Mouse (Mus musculus): ENCODE results near the gene Nfkbie. TPM values are rescaled to one million over a fixed set of nuclear protein-coding genes. Genes with fewer than 3 reads are reported as not detected.
A peak's percentile ranks its signal among the peaks of the same experiment; 100 is the strongest.

The Nfkbie gene
- polyA plus RNA-seq, 1 experiment from 2014 or later: 4.2 TPM

GRCm38 (mm10) chr17:45574129-45574761 is 18.7 kb downstream of the Nfkbie start:
- no peaks in the 10 kb centered on the region for H3K27me3 ChIP-seq (ENCODE audit: control insufficient read depth, insufficient read depth, low read length)
- no peaks in the 10 kb centered on the region for H3K9me3 ChIP-seq (ENCODE audit: control insufficient read depth, low read depth, low read length)
- peak; percentile 46 for ATAC-seq (ENCODE audit: insufficient number of reproducible peaks, insufficient read depth, low FRiP score, low read depth)
- peak overlapping the region; percentile 80 for H3K4me2 ChIP-seq (replicated peaks; ENCODE audit: low read depth, low read length)
- WGBS: 2% methylated on average over 17 of the region's 17 CpGs
- peak overlapping the region; percentile 76 for H3K9ac ChIP-seq (replicated peaks; ENCODE audit: low read depth, low read length)
- peak overlapping the region; percentile 100 for H3K4me3 ChIP-seq (ENCODE audit: low read depth, low read length)
- H3K36me3 ChIP-seq (ENCODE audit: control insufficient read depth, insufficient read depth, low read length): peaks cover 27% of the 10 kb centered on the region
- peak overlapping the region; percentile 98 for H3K27ac ChIP-seq (ENCODE audit: low read length)
- H3K4me1 ChIP-seq (ENCODE audit: control insufficient read depth, insufficient read depth, low read length): peaks cover 36% of the 10 kb centered on the region; the same call in 1 of the 2 replicates

GRCm38 (mm10) chr17:45575123-45575897 is 19.8 kb downstream of the Nfkbie start:
- no peak overlapping the region for H3K4me3 ChIP-seq (ENCODE audit: low read depth, low read length)
- 0 out of 2 replicates have a peak overlapping the region, but pooled peaks have one; percentile 98 for H3K27ac ChIP-seq (ENCODE audit: low read length)
- no peak for ATAC-seq (ENCODE audit: insufficient number of reproducible peaks, insufficient read depth, low FRiP score, low read depth)
- WGBS: 89% methylated on average over 8 of the region's 8 CpGs
- H3K9ac ChIP-seq (replicated peaks; ENCODE audit: low read depth, low read length): no peak overlapping the region
- H3K4me2 ChIP-seq (replicated peaks; ENCODE audit: low read depth, low read length): no peak overlapping the region
- H3K4me1 ChIP-seq (ENCODE audit: control insufficient read depth, insufficient read depth, low read length): peaks cover 32% of the 10 kb centered on the region; the same call in 1 of the 2 replicates
- H3K27me3 ChIP-seq (ENCODE audit: control insufficient read depth, insufficient read depth, low read length): no peaks in the 10 kb centered on the region
- no peaks in the 10 kb centered on the region for H3K9me3 ChIP-seq (ENCODE audit: control insufficient read depth, low read depth, low read length)
- peaks cover 16% of the 10 kb centered on the region for H3K36me3 ChIP-seq (ENCODE audit: control insufficient read depth, insufficient read depth, low read length)

GRCm38 (mm10) chr17:45578242-45578641 is 22.7 kb downstream of the Nfkbie start:
- Histone ChIP-seq H3K4me2 (replicated peaks; ENCODE audit: low read depth, low read length) (no peak overlapping the region), H3K4me3 (ENCODE audit: low read depth, low read length) (no peak overlapping the region), H3K27me3 (ENCODE audit: control insufficient read depth, insufficient read depth, low read length) (no peaks in the 10 kb centered on the region), H3K9ac (replicated peaks; ENCODE audit: low read depth, low read length) (no peak overlapping the region), H3K4me1 (ENCODE audit: control insufficient read depth, insufficient read depth, low read length) (peaks cover 24% of the 10 kb centered on the region), H3K9me3 (ENCODE audit: control insufficient read depth, low read depth, low read length) (no peaks in the 10 kb centered on the region), H3K36me3 (ENCODE audit: control insufficient read depth, insufficient read depth, low read length) (no peaks in the 10 kb centered on the region), H3K27ac (ENCODE audit: low read length) (peak overlapping the region; percentile 78; the same call in 1 of the 2 replicates)
- ATAC-seq (ENCODE audit: insufficient number of reproducible peaks, insufficient read depth, low FRiP score, low read depth): no peak
- WGBS: 48% methylated on average over 5 of the region's 5 CpGs

GRCm38 (mm10) chr17:45578843-45579242 is 23.3 kb downstream of the Nfkbie start:
- WGBS: 70% methylated on average over 7 of the region's 7 CpGs
- Histone ChIP-seq H3K27ac (ENCODE audit: low read length) (peak overlapping the region; percentile 78; the same call in 1 of the 2 replicates), H3K9ac (replicated peaks; ENCODE audit: low read depth, low read length) (no peak overlapping the region), H3K27me3 (ENCODE audit: control insufficient read depth, insufficient read depth, low read length) (no peaks in the 10 kb centered on the region), H3K4me1 (ENCODE audit: control insufficient read depth, insufficient read depth, low read length) (peaks cover 24% of the 10 kb centered on the region), H3K36me3 (ENCODE audit: control insufficient read depth, insufficient read depth, low read length) (no peaks in the 10 kb centered on the region), H3K9me3 (ENCODE audit: control insufficient read depth, low read depth, low read length) (no peaks in the 10 kb centered on the region), H3K4me2 (replicated peaks; ENCODE audit: low read depth, low read length) (no peak overlapping the region), H3K4me3 (ENCODE audit: low read depth, low read length) (no peak overlapping the region)
- no peak for ATAC-seq (ENCODE audit: insufficient number of reproducible peaks, insufficient read depth, low FRiP score, low read depth)

- ATAC-seq (ENCODE audit: insufficient number of reproducible peaks, insufficient read depth, low FRiP score, low read depth): no peak
- Histone ChIP-seq H3K4me2 (replicated peaks; ENCODE audit: low read depth, low read length) (no peak overlapping the region), H3K4me3 (ENCODE audit: low read depth, low read length) (no peak overlapping the region), H3K9ac (replicated peaks; ENCODE audit: low read depth, low read length) (no peak overlapping the region), H3K9me3 (ENCODE audit: control insufficient read depth, low read depth, low read length) (no peaks in the 10 kb centered on the region), H3K27ac (ENCODE audit: low read length) (no peak overlapping the region), H3K27me3 (ENCODE audit: control insufficient read depth, insufficient read depth, low read length) (no peaks in the 10 kb centered on the region), H3K4me1 (ENCODE audit: control insufficient read depth, insufficient read depth, low read length) (peaks cover 29% of the 10 kb centered on the region), H3K36me3 (ENCODE audit: control insufficient read depth, insufficient read depth, low read length) (no peaks in the 10 kb centered on the region)
- 76% methylated on average over 4 of the region's 4 CpGs for WGBS
Measured at GRCm38 (mm10) chr17:45579554-45579953, 24.1 kb downstream of the Nfkbie start.

- Histone ChIP-seq H3K4me1 (ENCODE audit: control insufficient read depth, insufficient read depth, low read length) (peaks cover 33% of the 10 kb centered on the region), H3K36me3 (ENCODE audit: control insufficient read depth, insufficient read depth, low read length) (no peaks in the 10 kb centered on the region; the same call in 1 of the 2 replicates), H3K4me3 (ENCODE audit: low read depth, low read length) (no peak overlapping the region), H3K27me3 (ENCODE audit: control insufficient read depth, insufficient read depth, low read length) (no peaks in the 10 kb centered on the region), H3K9me3 (ENCODE audit: control insufficient read depth, low read depth, low read length) (no peaks in the 10 kb centered on the region), H3K4me2 (replicated peaks; ENCODE audit: low read depth, low read length) (no peak overlapping the region), H3K9ac (replicated peaks; ENCODE audit: low read depth, low read length) (0 out of 2 replicates have a peak overlapping the region, but pooled peaks have one; percentile 10), H3K27ac (ENCODE audit: low read length) (peak overlapping the region; percentile 63; the same call in 1 of the 2 replicates)
- ATAC-seq (ENCODE audit: insufficient number of reproducible peaks, insufficient read depth, low FRiP score, low read depth): peak; percentile 19; the same call in 1 of the 2 replicates
- 28% methylated on average over 12 of the region's 12 CpGs for WGBS
Measured at GRCm38 (mm10) chr17:45580958-45581477, 25.5 kb downstream of the Nfkbie start.

GRCm38 (mm10) chr17:45581567-45581983 is 26.1 kb downstream of the Nfkbie start:
- Histone ChIP-seq H3K9ac (replicated peaks; ENCODE audit: low read depth, low read length) (0 out of 2 replicates have a peak overlapping the region, but pooled peaks have one; percentile 10), H3K9me3 (ENCODE audit: control insufficient read depth, low read depth, low read length) (no peaks in the 10 kb centered on the region), H3K36me3 (ENCODE audit: control insufficient read depth, insufficient read depth, low read length) (no peaks in the 10 kb centered on the region; the same call in 1 of the 2 replicates), H3K27ac (ENCODE audit: low read length) (peak overlapping the region; percentile 63; the same call in 1 of the 2 replicates), H3K27me3 (ENCODE audit: control insufficient read depth, insufficient read depth, low read length) (no peaks in the 10 kb centered on the region), H3K4me1 (ENCODE audit: control insufficient read depth, insufficient read depth, low read length) (peaks cover 33% of the 10 kb centered on the region), H3K4me3 (ENCODE audit: low read depth, low read length) (no peak overlapping the region), H3K4me2 (replicated peaks; ENCODE audit: low read depth, low read length) (no peak overlapping the region)
- ATAC-seq (ENCODE audit: insufficient number of reproducible peaks, insufficient read depth, low FRiP score, low read depth): no peak
- WGBS: 10% methylated on average over 2 of the region's 2 CpGs

GRCm38 (mm10) chr17:45582188-45582587 is 26.7 kb downstream of the Nfkbie start:
- no peaks in the 10 kb centered on the region for H3K9me3 ChIP-seq (ENCODE audit: control insufficient read depth, low read depth, low read length)
- H3K4me2 ChIP-seq (replicated peaks; ENCODE audit: low read depth, low read length): no peak overlapping the region
- H3K9ac ChIP-seq (replicated peaks; ENCODE audit: low read depth, low read length): no peak overlapping the region
- H3K36me3 ChIP-seq (ENCODE audit: control insufficient read depth, insufficient read depth, low read length): no peaks in the 10 kb centered on the region; the same call in 1 of the 2 replicates
- no peak for ATAC-seq (ENCODE audit: insufficient number of reproducible peaks, insufficient read depth, low FRiP score, low read depth)
- 91% methylated on average over 6 of the region's 6 CpGs for WGBS
- H3K4me3 ChIP-seq (ENCODE audit: low read depth, low read length): no peak overlapping the region
- H3K27me3 ChIP-seq (ENCODE audit: control insufficient read depth, insufficient read depth, low read length): no peaks in the 10 kb centered on the region
- peaks cover 33% of the 10 kb centered on the region for H3K4me1 ChIP-seq (ENCODE audit: control insufficient read depth, insufficient read depth, low read length)
- H3K27ac ChIP-seq (ENCODE audit: low read length): no peak overlapping the region

Data from stomach, embryonic 14.5 days (tissue).